Mouse (Mus musculus) stomach, embryonic 16.5 days (tissue): ENCODE results near the gene Ptpdc1. TPM values are rescaled to one million over a fixed set of nuclear protein-coding genes. Genes with fewer than 3 reads are reported as not detected.

Experiments used
- ATAC-seq: fragments of 200-750 bp; cut with Nextera tagmentation; 2 replicates; pipeline ENCODE4 v1.8.0; 2017; ENCODE audit warnings: moderate number of reproducible peaks, moderate TSS enrichment; ENCODE audit not compliant: insufficient read depth, low FRiP score
- H3K27ac ChIP-seq: fragments of 300-500 bp; sonication (generic); 2 replicates; pipeline ENCODE4 v1.5.1; 2014; ENCODE audit warnings: low read length
- H3K27me3 ChIP-seq: fragments of 300-500 bp; sonication (generic); 2 replicates; pipeline ENCODE4 v1.6.1; 2014; ENCODE audit warnings: low read length, control low read depth, mixed read lengths; ENCODE audit not compliant: control insufficient read depth, insufficient read depth
- H3K36me3 ChIP-seq: fragments of 300-500 bp; sonication (generic); 2 replicates; pipeline ENCODE4 v1.6.1; 2014; ENCODE audit warnings: low read length; ENCODE audit not compliant: control insufficient read depth, insufficient read depth
- H3K4me1 ChIP-seq: fragments of 300-500 bp; sonication (generic); 2 replicates; pipeline ENCODE4 v1.6.1; 2014; ENCODE audit warnings: low read length, control low read depth, mixed read lengths; ENCODE audit not compliant: control insufficient read depth, insufficient read depth
- H3K4me2 ChIP-seq: fragments of 300-500 bp; sonication (generic); 2 replicates; pipeline ENCODE4 v1.6.1; 2014; ENCODE audit warnings: low read depth, low read length, mixed read lengths
- H3K4me3 ChIP-seq: fragments of 300-500 bp; sonication (generic); replicated peaks from 2 replicates; pipeline ENCODE4 v1.5.1; 2014; ENCODE audit warnings: mild to moderate bottlenecking, low read length
- H3K9ac ChIP-seq: fragments of 300-500 bp; sonication (generic); 2 replicates; pipeline ENCODE4 v1.6.1; 2014; ENCODE audit warnings: low read length
- H3K9me3 ChIP-seq: fragments of 300-500 bp; sonication (generic); replicated peaks from 2 replicates; pipeline ENCODE4 v1.6.1; 2016; ENCODE audit warnings: low read length, control low read depth; ENCODE audit not compliant: control insufficient read depth
- WGBS: fragments of 180-500 bp; shearing (Covaris S2); extraction: QIAGEN DNeasy Blood & Tissue Kit; methylation state at CpG from one replicate; pipeline ENCODE4 v1.1.7; 2014; 5-methylcytosine and 5-hydroxymethylcytosine counted together
- polyA plus RNA-seq: library from polyadenylated mRNA; unstranded; fragments of >200 nt; fragmentation: Nextera tagmentation; extraction: Ambion mirVana; gene quantifications from 2 replicates; pipeline ENCODE4 v1.2.1, GENCODE M21; 2015

Ptpdc1 gene
- polyA plus RNA-seq, 1 experiment from 2014 or later: 9.3 TPM

DNA sequence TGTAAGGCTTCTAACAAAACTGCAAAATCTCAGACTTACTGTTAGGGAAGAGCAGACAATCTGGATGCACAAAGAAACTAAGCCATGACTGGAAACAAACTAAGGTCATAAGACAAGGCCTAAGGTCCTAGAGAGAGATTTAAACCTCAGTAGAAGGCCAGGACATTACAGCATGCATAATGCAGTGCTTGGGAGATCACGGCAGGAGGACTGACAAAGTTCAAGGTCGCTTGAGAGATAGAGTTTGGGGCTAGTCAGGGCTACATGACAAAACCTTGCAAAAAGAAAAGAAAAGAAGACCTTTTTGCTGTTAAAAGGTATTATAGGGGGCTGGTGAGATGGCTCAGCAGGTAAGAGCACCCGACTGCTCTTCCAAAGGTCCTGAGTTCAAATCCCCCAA lies 22.2 kb downstream of the Ptpdc1 start:
- WGBS: 81% methylated on average over 3 of the region's 3 CpGs
- H3K4me1 ChIP-seq: no peaks in the 10 kb centered on the region
- no peak overlapping the region for H3K27ac ChIP-seq
- H3K9ac ChIP-seq: no peak overlapping the region
- H3K4me3 ChIP-seq: no peak overlapping the region
- H3K9me3 ChIP-seq: no peaks in the 10 kb centered on the region
- H3K27me3 ChIP-seq: no peaks in the 10 kb centered on the region
- no peak overlapping the region for H3K4me2 ChIP-seq
- H3K36me3 ChIP-seq: no peaks in the 10 kb centered on the region
- ATAC-seq: no peak

GRCm38 (mm10) chr13:48594605-48595004 lies 30.9 kb downstream of the Ptpdc1 start:
- 67% methylated on average over 7 of the region's 7 CpGs for WGBS
- Histone ChIP-seq H3K4me2 (no peak overlapping the region), H3K27ac (no peak overlapping the region), H3K27me3 (no peaks in the 10 kb centered on the region), H3K4me3 (no peak overlapping the region), H3K9me3 (no peaks in the 10 kb centered on the region), H3K36me3 (no peaks in the 10 kb centered on the region), H3K4me1 (no peaks in the 10 kb centered on the region), H3K9ac (no peak overlapping the region)
- no peak for ATAC-seq

DNA sequence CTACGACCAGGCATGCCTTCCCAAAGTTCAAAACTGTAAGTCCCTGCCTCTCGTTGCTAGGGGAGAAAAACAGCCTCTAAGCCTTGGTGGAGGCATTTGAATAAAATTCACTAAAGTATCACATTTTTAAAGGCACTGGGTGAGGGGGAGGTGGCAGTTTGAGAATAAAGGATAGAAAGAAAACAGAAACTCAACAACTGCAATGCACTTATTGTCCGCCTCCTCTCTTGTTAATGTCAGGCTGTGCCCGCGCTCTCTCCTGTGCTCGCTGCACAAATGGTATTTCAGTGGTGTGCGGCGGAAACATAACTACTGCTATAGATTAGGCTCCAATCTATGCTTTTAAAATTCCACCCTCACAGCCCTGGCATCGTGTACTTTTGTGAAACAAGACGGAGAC lies 31.4 kb downstream of the Ptpdc1 start:
- H3K4me3 ChIP-seq: no peak overlapping the region
- no peak overlapping the region for H3K27ac ChIP-seq
- ATAC-seq: no peak
- no peaks in the 10 kb centered on the region for H3K4me1 ChIP-seq
- WGBS: 78% methylated on average over 10 of the region's 10 CpGs
- H3K27me3 ChIP-seq: no peaks in the 10 kb centered on the region
- H3K4me2 ChIP-seq: no peak overlapping the region
- H3K36me3 ChIP-seq: no peaks in the 10 kb centered on the region
- no peak overlapping the region for H3K9ac ChIP-seq
- no peaks in the 10 kb centered on the region for H3K9me3 ChIP-seq

- Histone ChIP-seq H3K4me3 (no peak overlapping the region), H3K4me2 (no peak overlapping the region), H3K4me1 (peaks cover 4% of the 10 kb centered on the region; the same call in 1 of the 2 replicates), H3K27me3 (no peaks in the 10 kb centered on the region), H3K27ac (no peak overlapping the region), H3K9me3 (no peaks in the 10 kb centered on the region), H3K36me3 (no peaks in the 10 kb centered on the region), H3K9ac (no peak overlapping the region)
- 58% methylated on average over 15 of the region's 15 CpGs for WGBS
- no peak for ATAC-seq
Measured at GRCm38 (mm10) chr13:48593181-48593580, 32.3 kb downstream of the Ptpdc1 start.

DNA sequence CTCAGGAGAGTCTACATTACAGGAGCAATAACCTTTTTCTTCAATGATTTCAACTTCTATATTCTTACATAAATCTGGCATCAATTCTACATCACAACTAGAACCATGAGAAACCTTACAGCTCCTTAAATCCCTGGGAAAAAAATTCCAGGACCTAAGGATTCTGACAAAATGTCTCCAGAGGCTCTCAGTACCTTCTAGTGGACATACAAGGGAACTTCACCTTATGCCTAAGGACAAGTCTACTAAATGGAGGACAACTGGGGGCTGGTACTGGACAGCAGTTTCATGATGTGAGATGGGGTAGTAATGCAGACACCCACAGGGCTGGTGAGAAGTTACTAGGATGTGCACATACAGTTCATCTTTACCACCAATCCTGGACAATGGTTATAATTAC lies 34.7 kb downstream of the Ptpdc1 start:
- Histone ChIP-seq H3K4me1 (peaks cover 4% of the 10 kb centered on the region; the same call in 1 of the 2 replicates), H3K27ac (no peak overlapping the region), H3K27me3 (no peaks in the 10 kb centered on the region), H3K4me2 (no peak overlapping the region), H3K9me3 (no peaks in the 10 kb centered on the region), H3K4me3 (no peak overlapping the region), H3K36me3 (no peaks in the 10 kb centered on the region), H3K9ac (no peak overlapping the region)
- ATAC-seq: no peak

GRCm38 (mm10) chr13:48587354-48587753 lies 38.1 kb downstream of the Ptpdc1 start:
- Histone ChIP-seq H3K9ac (no peak overlapping the region), H3K4me3 (no peak overlapping the region), H3K9me3 (no peaks in the 10 kb centered on the region), H3K4me1 (peaks cover 4% of the 10 kb centered on the region; the same call in 1 of the 2 replicates), H3K27ac (no peak overlapping the region), H3K4me2 (no peak overlapping the region), H3K27me3 (no peaks in the 10 kb centered on the region), H3K36me3 (no peaks in the 10 kb centered on the region)
- 74% methylated on average over 11 of the region's 11 CpGs for WGBS
- ATAC-seq: no peak

DNA sequence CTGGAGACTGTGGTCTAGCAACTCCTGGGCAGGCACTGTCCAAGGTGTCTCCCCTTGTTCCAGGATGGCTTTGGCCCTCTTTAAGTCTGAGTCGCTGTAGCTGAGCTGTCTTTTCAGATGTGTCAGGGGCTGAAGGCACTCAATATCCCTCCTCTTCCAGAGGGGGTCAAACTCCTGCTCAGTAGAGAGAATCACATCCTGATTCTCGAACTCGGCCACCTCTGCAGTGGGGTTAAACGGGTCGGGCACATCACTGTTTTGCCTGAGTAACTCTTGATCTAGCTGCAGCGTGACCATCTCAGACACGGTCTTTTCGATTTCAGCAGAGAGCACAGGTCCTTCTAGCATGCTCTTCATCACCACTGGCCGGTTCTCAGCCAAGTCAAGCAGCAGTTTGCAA lies 39.0 kb downstream of the Ptpdc1 start:
- 88% methylated on average over 9 of the region's 9 CpGs for WGBS
- no peak overlapping the region for H3K4me3 ChIP-seq
- no peaks in the 10 kb centered on the region for H3K27me3 ChIP-seq

GRCm38 (mm10) chr13:48585786-48586185 lies 39.7 kb downstream of the Ptpdc1 start:
- H3K9me3 ChIP-seq: no peaks in the 10 kb centered on the region
- no peak overlapping the region for H3K4me2 ChIP-seq
- no peak for ATAC-seq

More for the DNA sequence above, 39.0 kb downstream of the Ptpdc1 start:
- Histone ChIP-seq H3K9me3 (no peaks in the 10 kb centered on the region), H3K36me3 (no peaks in the 10 kb centered on the region), H3K27ac (no peak overlapping the region), H3K4me1 (peaks cover 4% of the 10 kb centered on the region; the same call in 1 of the 2 replicates), H3K4me2 (no peak overlapping the region), H3K9ac (no peak overlapping the region)
- no peak for ATAC-seq

DNA sequence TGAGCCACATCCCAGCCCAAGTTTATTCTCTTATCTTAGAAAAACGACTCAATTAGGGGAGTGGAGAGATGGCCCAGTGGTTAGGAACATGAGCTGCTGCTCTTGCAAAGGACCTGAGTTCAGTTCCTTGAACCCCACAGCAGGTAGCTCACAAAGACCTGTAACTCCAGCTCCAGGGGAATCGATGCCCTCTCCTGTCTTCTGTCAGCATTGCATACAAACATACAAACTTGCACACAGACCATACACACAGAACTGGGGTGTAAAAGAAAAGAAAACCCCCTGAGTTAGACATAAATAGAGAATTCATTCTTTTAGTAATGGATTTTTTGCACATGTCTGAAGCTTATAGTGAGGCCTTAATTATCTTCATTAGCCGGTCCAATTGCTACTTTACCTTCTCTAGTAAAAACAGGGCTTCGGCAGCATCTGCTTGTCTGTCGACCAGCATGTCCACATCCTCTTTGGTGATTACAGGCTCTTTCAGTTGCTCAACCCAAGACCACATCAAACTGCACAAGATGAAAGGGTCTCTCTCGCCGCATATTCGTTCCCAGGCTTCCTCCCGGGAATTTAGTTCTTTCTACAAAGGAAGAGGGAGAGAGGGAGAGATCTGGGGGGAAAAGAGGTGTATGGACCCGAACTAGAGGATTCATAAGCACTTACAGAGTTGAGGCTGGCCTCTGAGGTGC lies 42.6 kb downstream of the Ptpdc1 start:
- no peak for ATAC-seq
- H3K27me3 ChIP-seq: no peaks in the 10 kb centered on the region
- 76% methylated on average over 10 of the region's 10 CpGs for WGBS
- no peak overlapping the region for H3K27ac ChIP-seq
- no peaks in the 10 kb centered on the region for H3K36me3 ChIP-seq
- no peak overlapping the region for H3K4me2 ChIP-seq
- H3K4me1 ChIP-seq: no peaks in the 10 kb centered on the region
- H3K4me3 ChIP-seq: no peak overlapping the region
- no peak overlapping the region for H3K9ac ChIP-seq
- no peaks in the 10 kb centered on the region for H3K9me3 ChIP-seq

More at GRCm38 (mm10) chr13:48585786-48586185, 39.7 kb downstream of the Ptpdc1 start:
- Histone ChIP-seq H3K27me3 (no peaks in the 10 kb centered on the region), H3K4me3 (no peak overlapping the region), H3K27ac (no peak overlapping the region), H3K9ac (no peak overlapping the region), H3K36me3 (no peaks in the 10 kb centered on the region), H3K4me1 (peaks cover 4% of the 10 kb centered on the region; the same call in 1 of the 2 replicates)
- 77% methylated on average over 7 of the region's 7 CpGs for WGBS
